Mouse (Mus musculus): ENCODE results near the gene Cdh23.

DNA sequence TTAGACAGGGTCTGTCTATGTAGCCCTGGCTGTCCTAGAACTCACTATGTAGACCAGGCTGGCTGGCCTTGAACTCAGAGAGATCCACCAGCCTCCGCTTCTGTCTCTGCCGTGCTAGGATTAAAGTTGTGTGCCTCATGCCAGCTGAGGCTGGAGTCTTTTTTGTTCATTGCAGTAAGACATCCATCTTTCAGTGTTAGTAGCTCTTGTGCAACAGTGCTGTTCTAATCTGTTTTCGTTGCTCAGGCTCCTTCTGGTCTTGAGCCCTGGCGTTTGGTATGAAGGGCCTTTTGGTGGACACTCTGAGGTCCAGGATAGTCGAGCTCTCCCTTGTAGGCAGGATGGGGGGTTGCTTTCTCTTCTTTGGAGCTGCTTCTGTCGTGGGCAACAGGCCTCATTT lies 332.9 kb downstream of the Cdh23 start:
- TF ChIP-seq CTCF (IDR thresholded peaks at IDR 0.05; ENCODE audit: borderline replicate concordance, extremely low read depth, insufficient read depth, insufficient read length) (no peak), POLR2A (IDR thresholded peaks at IDR 0.05; ENCODE audit: borderline replicate concordance, extremely low read depth, insufficient read depth, insufficient read length, poor library complexity, severe bottlenecking) (no peak)

All from brain, embryonic 14.5 days (tissue).